ENCODE assay signal across 8 mouse cellular contexts in the genomic region with DNA sequence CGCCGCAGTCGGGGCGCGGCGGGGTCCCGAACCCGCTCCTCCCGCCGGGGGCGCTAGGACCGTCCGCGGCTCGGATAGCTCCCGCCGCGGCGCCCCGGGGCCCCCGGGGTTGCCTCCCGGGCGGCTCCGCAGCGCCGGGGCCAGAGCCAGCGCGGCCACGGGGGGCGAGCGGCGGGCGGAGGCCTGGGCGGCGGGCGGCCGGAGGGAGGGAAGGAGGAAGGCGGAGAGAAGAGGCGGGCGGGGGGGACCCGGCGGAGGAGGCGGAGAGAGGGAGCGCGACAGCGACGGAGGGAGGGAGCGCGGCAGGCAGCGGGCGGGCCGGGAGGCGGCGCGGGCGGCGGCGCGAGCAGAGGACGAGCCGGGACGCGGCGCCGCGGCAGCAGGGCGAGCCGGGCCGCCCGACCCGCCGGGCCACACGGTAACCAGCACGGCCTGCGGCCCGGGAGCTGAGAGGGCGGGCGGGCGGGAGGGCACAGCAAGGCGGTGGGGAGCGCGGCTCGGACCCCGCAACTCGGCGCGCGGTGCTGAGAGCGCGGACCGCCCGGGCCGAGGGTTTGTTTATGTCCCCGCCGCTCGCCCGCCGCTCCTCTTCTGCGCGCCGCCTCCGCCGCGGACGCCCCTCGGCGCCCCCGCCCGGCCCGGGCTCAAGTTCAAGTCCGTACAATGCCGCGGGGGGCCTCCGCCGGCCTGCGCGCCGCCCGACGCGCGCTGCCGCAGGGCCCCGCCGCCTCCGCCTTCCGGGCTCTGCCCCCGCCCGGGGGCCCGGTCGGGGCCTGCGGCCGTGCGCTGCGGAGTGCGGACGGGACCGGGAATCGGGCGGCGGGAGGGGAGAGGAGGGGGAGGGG. TPM values are rescaled to one million over a fixed set of nuclear protein-coding genes. Genes with fewer than 3 reads are reported as not detected.
A peak's percentile ranks its signal among the peaks of the same experiment; 100 is the strongest.
DNase-seq lines count a peak whose midpoint lies in the region; ATAC-seq and TF ChIP-seq lines count a peak whose summit lies in the region.

No protein-coding gene starts in this region.

- peak; percentile 16 for ATAC-seq in inflammation-experienced regulatory T-cells, adult 6 months
- ATAC-seq in limb, embryonic 15.5 days (ENCODE audit: insufficient number of reproducible peaks, low FRiP score, low TSS enrichment, low read depth) = peak; percentile 61
- ATAC-seq in midbrain, embryonic 16.5 days = peak; percentile 50
- ATAC-seq in stomach, postnatal 0 days (ENCODE audit: low FRiP score, low TSS enrichment) = peak; percentile 47

- no peaks in the 10 kb centered on the region for H3K36me3 ChIP-seq in limb, embryonic 15.5 days
- no peaks in the 10 kb centered on the region for H3K36me3 ChIP-seq in midbrain, embryonic 16.5 days (ENCODE audit: control insufficient read depth, insufficient read depth, low read length)
- H3K36me3 ChIP-seq in stomach, postnatal 0 days (ENCODE audit: control insufficient read depth, insufficient read depth, low read length) = no peaks in the 10 kb centered on the region

- intact Hi-C loops in left cerebral cortex, postnatal 10 days (cut with DNase I) = loop anchor here (5.0 kb wide), 1 partner anchor 35 kb away; no protein-coding TSS in a partner anchor

- no peak for TF ChIP-seq CTCF in stomach, postnatal 0 days (IDR thresholded peaks at IDR 0.05; ENCODE audit: low read depth)

- H3K9ac ChIP-seq in limb, embryonic 15.5 days = peak overlapping the region; percentile 78
- peak overlapping the region; percentile 91 for H3K9ac ChIP-seq in midbrain, embryonic 16.5 days (ENCODE audit: low read depth, low read length)
- H3K9ac ChIP-seq in stomach, postnatal 0 days (ENCODE audit: low read length) = peak overlapping the region; percentile 87

- TF ChIP-seq EP300 in stomach, postnatal 0 days (optimal IDR thresholded peaks at IDR 0.05) = no peak

- peak overlapping the region; percentile 74 for H3K4me2 ChIP-seq in limb, embryonic 15.5 days
- peak overlapping the region; percentile 80 for H3K4me2 ChIP-seq in midbrain, embryonic 16.5 days (ENCODE audit: low read length)
- peak overlapping the region; percentile 87 for H3K4me2 ChIP-seq in stomach, postnatal 0 days (replicated peaks; ENCODE audit: low read depth)

- 1% methylated on average over 64 of the region's 141 CpGs for WGBS in limb, embryonic 15.5 days
- 2% methylated on average over 25 of the region's 141 CpGs for WGBS in midbrain, embryonic 16.5 days
- under 1% methylated on average over 45 of the region's 141 CpGs for whole genome bisulfite sequencing in stomach, postnatal 0 days

- no peaks in the 10 kb centered on the region for H3K9me3 ChIP-seq in limb, embryonic 15.5 days
- no peaks in the 10 kb centered on the region for H3K9me3 ChIP-seq in midbrain, embryonic 16.5 days (replicated peaks; ENCODE audit: control insufficient read depth, low read length, poor library complexity, severe bottlenecking)
- H3K9me3 ChIP-seq in stomach, postnatal 0 days (ENCODE audit: control insufficient read depth, low read length) = no peaks in the 10 kb centered on the region

- peak; percentile 59 to 91 for DNase-seq in left cerebral cortex, postnatal 10 days (ENCODE audit: extremely low spot score in 1 of 2, low spot score in 2 of 2)
- no peak for DNase-seq in left cerebral cortex, adult 9 months (ENCODE audit: low spot score in 2 of 2)
- peak; percentile 74 for DNase-seq in cerebellum, adult 9-10 months
- peak; percentile 86 for DNase-seq in gastrocnemius, postnatal 25 days
- peak; percentile 80 for DNase-seq in stomach, postnatal 0 days (ENCODE audit: low spot score)

- H3K27me3 ChIP-seq in limb, embryonic 15.5 days = no peaks in the 10 kb centered on the region
- no peaks in the 10 kb centered on the region for H3K27me3 ChIP-seq in midbrain, embryonic 16.5 days (ENCODE audit: control insufficient read depth, insufficient read depth, low read depth, low read length)
- H3K27me3 ChIP-seq in stomach, postnatal 0 days (ENCODE audit: control insufficient read depth, insufficient read depth, low read length) = no peaks in the 10 kb centered on the region

- peak overlapping the region; percentile 75 for H3K4me3 ChIP-seq in limb, embryonic 15.5 days
- peak overlapping the region; percentile 87 for H3K4me3 ChIP-seq in midbrain, embryonic 16.5 days (ENCODE audit: low read depth, low read length)
- H3K4me3 ChIP-seq in stomach, postnatal 0 days (ENCODE audit: low read depth, low read length) = peak overlapping the region; percentile 79

- peaks cover 44% of the 10 kb centered on the region for H3K4me1 ChIP-seq in limb, embryonic 15.5 days
- H3K4me1 ChIP-seq in midbrain, embryonic 16.5 days (ENCODE audit: control insufficient read depth, insufficient read depth, low read length) = peaks cover 36% of the 10 kb centered on the region
- peaks cover 28% of the 10 kb centered on the region for H3K4me1 ChIP-seq in stomach, postnatal 0 days (replicated peaks; ENCODE audit: control insufficient read depth, insufficient read depth)

- peak overlapping the region; percentile 95 for H3K27ac ChIP-seq in limb, embryonic 15.5 days
- H3K27ac ChIP-seq in midbrain, embryonic 16.5 days (ENCODE audit: low read length) = peak overlapping the region; percentile 92
- peak overlapping the region; percentile 95 for H3K27ac ChIP-seq in stomach, postnatal 0 days (replicated peaks)

RNA-seq across cellular contexts. Expression of a gene that starts 1.1 kb away (rescaled TPM):
- 100 to 1,000 TPM; 331 to 345 TPM for total RNA-seq in left cerebral cortex, postnatal 10 days (2021)
- 100 to 1,000 TPM; 107 to 110 TPM for total RNA-seq in gastrocnemius, postnatal 25 days (2021)
- 10 to 100 TPM; 16.8 to 25.5 (median 23.8) TPM for polyA plus RNA-seq in inflammation-experienced regulatory T-cells, adult 6 months (2017; shearing (Covaris generic))
- 133 and 142 TPM in 2 replicates for polyA plus RNA-seq in limb, embryonic 15.5 days (2015; fragmentation: Nextera tagmentation; extraction: Ambion mirVana)
- polyA plus RNA-seq in midbrain, embryonic 16.5 days (2015; fragmentation: Nextera tagmentation; extraction: Ambion mirVana) = 112 and 125 TPM in 2 replicates
- polyA plus RNA-seq in stomach, postnatal 0 days (2015; fragmentation: Nextera tagmentation; extraction: Ambion mirVana) = 29.7 and 44.0 TPM in 2 replicates

Comparison
In these comparisons a context has a peak if more than half of its experiments do, and no peak if none do; other contexts are left out.
1. DNase-seq: peak in left cerebral cortex, postnatal 10 days (2 of 2), cerebellum, adult 9-10 months (single experiment), gastrocnemius, postnatal 25 days (single experiment) and stomach, postnatal 0 days (single experiment); none in left cerebral cortex, adult 9 months (0 of 2).
2. Peak in every context shown above with its lines, with median percentiles within 50 percentile points of each other: ATAC-seq, H3K27ac ChIP-seq, H3K4me2 ChIP-seq, H3K4me3 ChIP-seq and H3K9ac ChIP-seq.